Comparison of ENCODE assay signal across 9 mouse cellular contexts in the genomic region with DNA sequence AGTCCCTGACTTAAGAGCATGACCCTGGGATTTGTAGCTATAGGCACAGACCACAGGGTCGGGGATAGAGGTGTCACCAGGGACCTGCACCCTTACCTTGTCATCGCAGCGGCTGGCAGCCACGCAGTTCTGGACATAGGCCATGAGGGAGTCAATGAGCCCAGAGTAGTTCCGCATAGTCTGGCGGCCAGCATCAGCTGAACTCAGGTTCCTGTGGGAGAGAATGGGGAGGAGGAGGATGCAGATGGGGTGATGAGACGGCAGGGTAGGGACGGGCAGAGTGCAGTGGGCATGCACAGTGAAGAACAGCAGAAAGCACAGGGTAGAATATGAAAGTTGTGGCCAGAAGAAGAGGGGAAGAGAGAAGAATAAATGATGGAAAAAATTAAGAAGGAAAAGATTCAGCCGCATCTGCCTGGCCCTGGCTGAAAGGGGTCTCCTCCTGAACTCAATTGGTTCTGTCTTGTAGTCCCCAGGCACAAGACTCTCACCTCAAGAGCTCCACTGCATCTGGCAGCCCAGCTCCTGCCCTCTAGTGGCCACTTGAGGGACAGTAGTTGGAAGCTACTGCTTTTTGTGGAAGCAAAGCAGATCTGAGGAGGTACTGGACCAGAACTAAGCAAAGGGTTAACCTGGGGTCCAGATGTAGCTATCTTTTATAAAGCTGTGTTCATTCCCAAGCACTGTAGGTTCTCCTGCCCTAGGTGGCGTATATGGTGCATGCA. TPM values are rescaled to one million over a fixed set of nuclear protein-coding genes. Genes with fewer than 3 reads are reported as not detected.
A peak's percentile ranks its signal among the peaks of the same experiment; 100 is the strongest.
DNase-seq lines count a peak whose midpoint lies in the region; ATAC-seq and TF ChIP-seq lines count a peak whose summit lies in the region.
"Had no signal": no experiment of that assay in that cellular context is flagged by ENCODE, and none has a peak within 500 bp of the region (broad histone marks: within the 10 kb centered on the region; RNA-seq: fewer than 3 reads in every experiment).

No protein-coding gene starts in this region.

- 72% methylated on average over 10 of the region's 10 CpGs for WGBS in intestine, embryonic 14.5 days
- 70% methylated on average over 10 of the region's 10 CpGs for WGBS in intestine, embryonic 16.5 days
- 72% methylated on average over 10 of the region's 10 CpGs for WGBS in limb, embryonic 11.5 days
- WGBS in olfactory bulb, adult 2 months = 80% methylated on average over 10 of the region's 10 CpGs

- H3K4me2 ChIP-seq in intestine, embryonic 14.5 days (ENCODE audit: low read length) = no peak overlapping the region
- H3K4me2 ChIP-seq in intestine, embryonic 16.5 days (ENCODE audit: low read depth, low read length) = no peak overlapping the region
- no peak overlapping the region for H3K4me2 ChIP-seq in limb, embryonic 11.5 days (ENCODE audit: low read depth, severe bottlenecking)
- H3K4me2 ChIP-seq: embryonic facial prominence, embryonic 15.5 days had no signal

- DNase-seq in intestine, embryonic 14.5 days (ENCODE audit: low spot score) = peak; percentile 81
- peak; percentile 44 for DNase-seq in adrenal gland, adult 2 months
- peak; percentile 75 for DNase-seq in embryo, embryonic 11 days
- DNase-seq in induced T-regulatory cell, adult 2 months (ENCODE audit: low read depth) = peak; percentile 59
- peak; percentile 80 for DNase-seq in limb, embryonic 11.5 days (ENCODE audit: low spot score)
- peak; percentile 13 to 65 for DNase-seq in thymus, postnatal 10 days (ENCODE audit: low spot score in 2 of 2)

- no peak overlapping the region for H3K9ac ChIP-seq in intestine, embryonic 14.5 days (ENCODE audit: low read length)
- no peak overlapping the region for H3K9ac ChIP-seq in intestine, embryonic 16.5 days (ENCODE audit: low read depth, low read length)
- H3K9ac ChIP-seq in limb, embryonic 11.5 days (ENCODE audit: low read length) = no peak overlapping the region
- H3K9ac ChIP-seq: embryonic facial prominence, embryonic 15.5 days had no signal

- H3K9me3 ChIP-seq in intestine, embryonic 14.5 days (ENCODE audit: control insufficient read depth, low read length) = no peaks in the 10 kb centered on the region
- H3K9me3 ChIP-seq in intestine, embryonic 16.5 days (ENCODE audit: control insufficient read depth, low read length) = no peaks in the 10 kb centered on the region
- no peaks in the 10 kb centered on the region for H3K9me3 ChIP-seq in limb, embryonic 11.5 days (ENCODE audit: control insufficient read depth, low read length)
- H3K9me3 ChIP-seq: embryonic facial prominence, embryonic 15.5 days had no signal

- TF ChIP-seq CTCF in olfactory bulb, adult 2 months (IDR thresholded peaks at IDR 0.05; ENCODE audit: insufficient read depth, low read depth, low read length) = peak; percentile 35; the same call in 1 of the 2 replicates

- no peak overlapping the region for H3K4me3 ChIP-seq in intestine, embryonic 14.5 days (ENCODE audit: low read depth, low read length)
- no peak overlapping the region for H3K4me3 ChIP-seq in intestine, embryonic 16.5 days (ENCODE audit: low read length)
- no peak overlapping the region for H3K4me3 ChIP-seq in limb, embryonic 11.5 days (ENCODE audit: low read depth, low read length)
- H3K4me3 ChIP-seq in olfactory bulb, adult 2 months (ENCODE audit: insufficient read depth, low read depth, low read length) = no peak overlapping the region
- H3K4me3 ChIP-seq: embryonic facial prominence, embryonic 15.5 days had no signal

- H3K27me3 ChIP-seq in intestine, embryonic 14.5 days (replicated peaks; ENCODE audit: control insufficient read depth, insufficient read depth, low read length) = no peaks in the 10 kb centered on the region
- H3K27me3 ChIP-seq in intestine, embryonic 16.5 days (replicated peaks; ENCODE audit: control insufficient read depth, insufficient read depth, low read length) = no peaks in the 10 kb centered on the region
- H3K27me3 ChIP-seq in limb, embryonic 11.5 days (ENCODE audit: control insufficient read depth, insufficient read depth, low read length) = no peaks in the 10 kb centered on the region
- H3K27me3 ChIP-seq: embryonic facial prominence, embryonic 15.5 days had no signal

- H3K4me1 ChIP-seq in intestine, embryonic 14.5 days (replicated peaks; ENCODE audit: control insufficient read depth, insufficient read depth, low read length) = no peaks in the 10 kb centered on the region
- 0 out of 2 replicates have a peak, but pooled peaks cover under 1% of the 10 kb centered on the region for H3K4me1 ChIP-seq in intestine, embryonic 16.5 days (ENCODE audit: control insufficient read depth, insufficient read depth, low read length)
- no peaks in the 10 kb centered on the region for H3K4me1 ChIP-seq in limb, embryonic 11.5 days (ENCODE audit: control insufficient read depth, insufficient read depth, low read length)
- no peaks in the 10 kb centered on the region for H3K4me1 ChIP-seq in olfactory bulb, adult 2 months (ENCODE audit: control insufficient read depth, insufficient read depth, low read length)
- H3K4me1 ChIP-seq: embryonic facial prominence, embryonic 15.5 days had no signal

- no peak for ATAC-seq in intestine, embryonic 14.5 days (replicated peaks; ENCODE audit: low FRiP score, low TSS enrichment, low read depth)
- ATAC-seq in intestine, embryonic 16.5 days = no peak
- ATAC-seq in limb, embryonic 11.5 days (ENCODE audit: insufficient number of reproducible peaks, low FRiP score, low TSS enrichment, low read depth) = no peak

- H3K36me3 ChIP-seq in intestine, embryonic 14.5 days (ENCODE audit: control insufficient read depth, insufficient read depth, low read length) = no peaks in the 10 kb centered on the region
- H3K36me3 ChIP-seq in intestine, embryonic 16.5 days (ENCODE audit: control insufficient read depth, insufficient read depth, low read length) = no peaks in the 10 kb centered on the region
- no peaks in the 10 kb centered on the region for H3K36me3 ChIP-seq in limb, embryonic 11.5 days (ENCODE audit: control insufficient read depth, insufficient read depth, low read length)

- no peak for TF ChIP-seq POLR2A in olfactory bulb, adult 2 months (IDR thresholded peaks at IDR 0.05; ENCODE audit: insufficient read depth, low read depth, low read length)

- H3K27ac ChIP-seq in intestine, embryonic 14.5 days (ENCODE audit: low read depth) = no peak overlapping the region
- H3K27ac ChIP-seq in intestine, embryonic 16.5 days (ENCODE audit: low read length) = no peak overlapping the region
- H3K27ac ChIP-seq in limb, embryonic 11.5 days (replicated peaks; ENCODE audit: low read depth, low read length) = no peak overlapping the region
- no peak overlapping the region for H3K27ac ChIP-seq in olfactory bulb, adult 2 months (ENCODE audit: insufficient read depth, low read depth, low read length)
- H3K27ac ChIP-seq: embryonic facial prominence, embryonic 15.5 days had no signal

RNA-seq across cellular contexts. Expression of a gene that starts 36.5 kb away (rescaled TPM):
- 0.08 TPM in 1 of 2 replicates, not detected in the other for polyA plus RNA-seq in intestine, embryonic 14.5 days (2014; fragmentation: Nextera tagmentation; extraction: Ambion mirVana)
- polyA plus RNA-seq in intestine, embryonic 16.5 days (2015; fragmentation: Nextera tagmentation; extraction: Ambion mirVana) = 0.05 TPM in 1 of 2 replicates, not detected in the other
- not detected for total RNA-seq in adrenal gland, adult 2 months (2021)
- polyA plus RNA-seq in adrenal gland, adult 2 months (2012; rRNA removed) = 0.03 TPM in 1 of 2 replicates, not detected in the other
- polyA plus RNA-seq in limb, embryonic 11.5 days (2014; fragmentation: Nextera tagmentation; extraction: Ambion mirVana) = 0.71 and 0.79 TPM in 2 replicates
- not detected in 2 replicates for polyA plus RNA-seq in olfactory bulb, adult 2 months (2012; ENCODE audit: insufficient read depth, insufficient read length, low replicate concordance, missing spikeins)

RNA-seq across cellular contexts. Expression of a gene that starts 46.4 kb away (rescaled TPM):
- polyA plus RNA-seq in intestine, embryonic 14.5 days (2014; fragmentation: Nextera tagmentation; extraction: Ambion mirVana) = 11.1 and 13.2 TPM in 2 replicates
- 23.5 and 26.7 TPM in 2 replicates for polyA plus RNA-seq in intestine, embryonic 16.5 days (2015; fragmentation: Nextera tagmentation; extraction: Ambion mirVana)
- 1 to 10 TPM; 3.1 to 5.7 TPM for total RNA-seq in adrenal gland, adult 2 months (2021)
- polyA plus RNA-seq in adrenal gland, adult 2 months (2012; rRNA removed) = 0.66 and 1.00 TPM in 2 replicates
- 6.0 and 7.3 TPM in 2 replicates for polyA plus RNA-seq in limb, embryonic 11.5 days (2014; fragmentation: Nextera tagmentation; extraction: Ambion mirVana)
- polyA plus RNA-seq in olfactory bulb, adult 2 months (2012; ENCODE audit: insufficient read depth, insufficient read length, low replicate concordance, missing spikeins) = not detected in 2 replicates
